Mouse (Mus musculus): ENCODE data around the gene Palm3. TPM values are rescaled to one million over a fixed set of nuclear protein-coding genes. Genes with fewer than 3 reads are reported as not detected.
"Not testable (repeated sequence)": the region's sequence is repeated elsewhere in the genome, so short reads cannot be mapped to it uniquely, and the experiment has no call there.

Palm3 gene
- total and polyA plus RNA-seq, 2 experiments from 2014 or later, result 2.7 to 4.3 TPM

- H3K4me2 ChIP-seq (ENCODE audit: low read depth); DNase-seq; H3K27ac ChIP-seq (ENCODE audit: low read depth, low read length); H3K27me3 ChIP-seq (ENCODE audit: insufficient read depth, low read length); H3K9ac ChIP-seq; ATAC-seq; H3K9me3 ChIP-seq (ENCODE audit: low read length); H3K4me3 ChIP-seq (ENCODE audit: low read depth, low read length); H3K4me1 ChIP-seq (ENCODE audit: insufficient read depth): not testable (repeated sequence)
- H3K36me3 ChIP-seq (ENCODE audit: insufficient read depth), result peaks cover 73% of the 10 kb centered on the region
- TF ChIP-seq CTCF (IDR thresholded peaks at IDR 0.05; ENCODE audit: low read depth), result peak; percentile 45
- WGBS, result 99% methylated on average over 2 of the region's 2 CpGs
Measured at GRCm38 (mm10) chr8:83983222-83983621, 38.0 kb upstream of the Palm3 start.

DNA sequence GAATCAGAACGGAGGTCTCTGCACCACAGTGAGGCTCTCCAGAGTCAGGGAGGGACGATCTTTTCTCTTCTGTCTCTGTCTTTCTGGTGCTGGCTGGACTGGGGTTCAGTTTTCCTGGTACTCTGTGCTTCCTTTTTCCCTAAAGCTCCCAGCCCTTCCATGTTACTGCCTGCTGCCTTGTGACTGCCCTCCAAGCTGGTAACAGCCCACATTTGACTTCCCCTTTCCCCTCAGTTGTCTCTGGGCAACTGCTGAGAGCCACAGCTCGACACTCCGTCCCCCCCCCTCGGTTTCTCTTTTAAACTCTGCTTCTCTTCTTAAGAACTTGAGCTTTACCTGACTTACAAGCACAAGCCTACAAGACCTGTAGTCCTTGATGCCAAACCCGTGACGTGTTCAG, 32.0 kb upstream of the Palm3 start:
- H3K4me2 ChIP-seq (ENCODE audit: low read depth), result no peak overlapping the region
- H3K9me3 ChIP-seq (ENCODE audit: low read length), result no peaks in the 10 kb centered on the region
- no peaks in the 10 kb centered on the region for H3K4me1 ChIP-seq (ENCODE audit: insufficient read depth)
- no peak overlapping the region for H3K4me3 ChIP-seq (ENCODE audit: low read depth, low read length)
- H3K27me3 ChIP-seq (ENCODE audit: insufficient read depth, low read length), result no peaks in the 10 kb centered on the region
- ATAC-seq (no peak), DNase-seq (no peak)
- 93% methylated on average over 7 of the region's 7 CpGs for WGBS
- no peak overlapping the region for H3K27ac ChIP-seq (ENCODE audit: low read depth, low read length)
- peaks cover 84% of the 10 kb centered on the region for H3K36me3 ChIP-seq (ENCODE audit: insufficient read depth)
- no peak for TF ChIP-seq CTCF (IDR thresholded peaks at IDR 0.05; ENCODE audit: low read depth)
- no peak overlapping the region for H3K9ac ChIP-seq

DNA sequence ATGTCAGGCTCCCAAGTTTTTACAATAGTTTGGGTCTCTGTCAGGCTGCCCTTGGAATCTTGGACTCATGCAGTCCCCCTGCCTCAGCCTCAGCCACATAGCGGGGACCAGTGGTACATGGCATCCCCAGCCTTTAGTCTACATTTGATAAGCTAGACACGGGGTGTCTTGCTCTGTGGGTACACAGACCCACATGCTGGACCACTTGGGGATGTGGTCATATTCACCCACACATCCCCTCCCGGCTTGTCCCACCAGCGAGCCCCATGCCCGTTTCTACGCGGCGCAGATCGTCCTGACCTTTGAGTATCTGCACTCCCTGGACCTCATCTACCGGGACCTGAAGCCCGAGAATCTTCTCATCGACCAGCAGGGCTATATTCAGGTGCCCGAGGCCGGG, 31.1 kb upstream of the Palm3 start:
- Histone ChIP-seq H3K27me3 (ENCODE audit: insufficient read depth, low read length) (no peaks in the 10 kb centered on the region), H3K36me3 (ENCODE audit: insufficient read depth) (peaks cover 82% of the 10 kb centered on the region), H3K4me1 (ENCODE audit: insufficient read depth) (no peaks in the 10 kb centered on the region), H3K4me2 (ENCODE audit: low read depth) (no peak overlapping the region), H3K9ac (no peak overlapping the region), H3K9me3 (ENCODE audit: low read length) (no peaks in the 10 kb centered on the region), H3K27ac (ENCODE audit: low read depth, low read length) (no peak overlapping the region), H3K4me3 (ENCODE audit: low read depth, low read length) (no peak overlapping the region)
- 94% methylated on average over 14 of the region's 14 CpGs for WGBS
- no peak for TF ChIP-seq CTCF (IDR thresholded peaks at IDR 0.05; ENCODE audit: low read depth)
- no peak for ATAC-seq
- no peak for DNase-seq

GRCm38 (mm10) chr8:83992488-83992887, 28.8 kb upstream of the Palm3 start:
- DNase-seq (no peak), ATAC-seq (no peak)
- H3K9me3 ChIP-seq (ENCODE audit: low read length), result no peaks in the 10 kb centered on the region
- H3K4me2 ChIP-seq (ENCODE audit: low read depth), result no peak overlapping the region
- H3K36me3 ChIP-seq (ENCODE audit: insufficient read depth), result peaks cover 59% of the 10 kb centered on the region
- no peak overlapping the region for H3K27ac ChIP-seq (ENCODE audit: low read depth, low read length)
- no peak overlapping the region for H3K9ac ChIP-seq
- WGBS, result 93% methylated on average over 2 of the region's 2 CpGs
- H3K27me3 ChIP-seq (ENCODE audit: insufficient read depth, low read length), result no peaks in the 10 kb centered on the region
- no peaks in the 10 kb centered on the region for H3K4me1 ChIP-seq (ENCODE audit: insufficient read depth)
- no peak overlapping the region for H3K4me3 ChIP-seq (ENCODE audit: low read depth, low read length)
- TF ChIP-seq CTCF (IDR thresholded peaks at IDR 0.05; ENCODE audit: low read depth), result no peak

DNA sequence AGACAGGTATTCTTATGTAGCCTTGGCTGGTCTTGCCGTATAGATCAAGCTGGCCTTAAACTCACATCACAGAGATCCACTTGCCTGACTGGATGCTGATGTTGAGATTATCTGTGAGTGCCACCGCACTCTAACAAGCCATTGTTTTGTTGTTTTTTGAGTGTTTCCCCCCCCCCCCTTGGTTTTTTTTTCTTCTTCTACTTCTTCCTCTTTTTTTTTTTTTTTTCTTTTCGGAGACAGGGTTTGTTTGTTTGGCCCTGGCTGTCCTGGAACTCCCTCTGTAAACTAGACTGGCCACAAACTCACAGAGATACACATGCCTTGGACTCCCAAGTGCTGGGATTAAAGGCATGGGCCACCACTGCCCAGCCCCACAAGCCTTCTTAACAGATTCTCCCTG, 27.2 kb upstream of the Palm3 start:
- H3K27ac ChIP-seq (ENCODE audit: low read depth, low read length), result no peak overlapping the region
- H3K4me1 ChIP-seq (ENCODE audit: insufficient read depth), result peaks cover 4% of the 10 kb centered on the region
- DNase-seq (no peak), ATAC-seq (no peak)
- no peak overlapping the region for H3K4me2 ChIP-seq (ENCODE audit: low read depth)
- TF ChIP-seq CTCF (IDR thresholded peaks at IDR 0.05; ENCODE audit: low read depth), result no peak
- H3K27me3 ChIP-seq (ENCODE audit: insufficient read depth, low read length), result no peaks in the 10 kb centered on the region
- 87% methylated on average over 3 of the region's 3 CpGs for WGBS
- no peak overlapping the region for H3K9ac ChIP-seq
- H3K9me3 ChIP-seq (ENCODE audit: low read length), result no peaks in the 10 kb centered on the region
- H3K36me3 ChIP-seq (ENCODE audit: insufficient read depth), result peaks cover 44% of the 10 kb centered on the region
- no peak overlapping the region for H3K4me3 ChIP-seq (ENCODE audit: low read depth, low read length)

DNA sequence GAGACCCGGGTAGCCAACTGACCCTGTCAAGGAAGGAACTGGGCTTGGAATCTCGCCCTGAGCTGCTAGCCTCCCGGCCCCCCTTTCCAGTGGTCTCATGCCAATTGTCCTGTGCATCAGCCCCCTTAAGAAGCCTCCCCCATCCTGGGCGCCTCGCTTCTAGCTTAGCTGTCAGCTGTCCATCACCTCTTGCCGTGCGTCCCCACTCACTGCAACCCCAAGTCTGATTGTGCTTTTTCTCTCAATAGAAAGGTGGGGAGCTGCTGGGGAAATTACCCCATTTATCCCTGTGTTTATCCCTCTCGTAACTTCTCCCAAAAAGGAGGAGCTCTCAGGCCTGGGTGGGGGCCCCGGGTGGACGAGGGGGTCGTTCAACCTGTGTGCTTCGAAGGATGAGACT, 25.3 kb upstream of the Palm3 start:
- Histone ChIP-seq H3K9ac (peak overlapping the region; percentile 83; the same call in 1 of the 2 replicates), H3K9me3 (ENCODE audit: low read length) (no peaks in the 10 kb centered on the region), H3K27me3 (ENCODE audit: insufficient read depth, low read length) (no peaks in the 10 kb centered on the region), H3K4me1 (ENCODE audit: insufficient read depth) (peaks cover 9% of the 10 kb centered on the region), H3K4me3 (ENCODE audit: low read depth, low read length) (peak overlapping the region; percentile 76; the same call in 1 of the 2 replicates), H3K4me2 (ENCODE audit: low read depth) (no peak overlapping the region), H3K27ac (ENCODE audit: low read depth, low read length) (no peak overlapping the region), H3K36me3 (ENCODE audit: insufficient read depth) (peaks cover 40% of the 10 kb centered on the region)
- no peak for TF ChIP-seq CTCF (IDR thresholded peaks at IDR 0.05; ENCODE audit: low read depth)
- no peak for DNase-seq
- ATAC-seq, result no peak
- 16% methylated on average over 12 of the region's 12 CpGs for WGBS

DNA sequence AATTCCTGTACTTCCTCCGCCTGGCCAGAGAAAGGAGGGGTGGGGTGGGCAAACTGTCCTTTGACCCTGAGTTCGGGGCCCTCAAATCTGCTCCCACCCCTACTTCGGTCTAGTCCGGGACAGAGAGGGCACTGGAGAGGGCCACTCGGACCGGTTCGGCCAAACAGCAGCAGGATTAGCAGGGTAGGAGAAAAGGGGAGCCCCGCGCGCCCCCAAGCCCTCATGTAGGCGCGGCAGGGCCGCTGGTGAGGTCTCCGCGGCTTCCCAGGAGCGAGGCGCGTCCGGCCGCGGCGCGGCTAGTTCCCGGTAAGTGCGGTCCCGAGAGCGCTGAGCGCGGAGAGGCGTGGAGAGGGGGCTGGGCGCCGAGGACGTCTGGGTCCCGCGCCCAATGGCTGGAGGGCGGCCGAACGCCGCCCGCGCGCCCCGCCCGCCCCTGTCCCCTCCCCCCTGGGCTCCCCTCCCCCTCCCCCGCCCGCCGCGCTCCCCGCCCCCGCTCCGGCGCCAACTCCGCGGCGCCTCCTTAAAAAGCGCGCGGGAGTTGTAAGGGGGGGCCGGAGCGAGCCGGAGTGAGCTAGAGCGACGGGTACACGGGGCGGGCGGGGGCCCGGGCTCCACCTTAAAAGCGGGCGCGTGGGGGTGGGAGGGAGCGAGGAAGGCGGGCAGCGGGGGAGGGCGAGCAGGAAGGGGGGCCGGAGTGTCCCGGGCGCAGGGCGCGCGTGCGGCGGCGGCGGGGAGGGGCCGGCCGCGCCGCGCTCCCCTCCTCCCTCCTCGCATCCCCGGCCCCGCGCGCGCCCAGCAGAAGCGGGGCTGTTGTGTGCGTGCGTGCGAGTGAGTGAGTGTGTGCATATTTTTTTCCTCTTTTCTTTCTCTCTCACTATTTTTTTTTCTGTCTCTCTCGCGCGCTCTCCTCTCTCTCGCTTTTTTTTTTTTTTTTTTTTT, 24.4 kb upstream of the Palm3 start:
- ATAC-seq (peak; percentile 75), DNase-seq (peak; percentile 85)
- no peaks in the 10 kb centered on the region for H3K27me3 ChIP-seq (ENCODE audit: insufficient read depth, low read length)
- 2% methylated on average over 41 of the region's 103 CpGs for WGBS
- no peaks in the 10 kb centered on the region for H3K9me3 ChIP-seq (ENCODE audit: low read length)
- peak overlapping the region; percentile 76 for H3K4me3 ChIP-seq (ENCODE audit: low read depth, low read length)
- H3K4me2 ChIP-seq (ENCODE audit: low read depth), result peak overlapping the region; percentile 91
- H3K27ac ChIP-seq (ENCODE audit: low read depth, low read length), result peak overlapping the region; percentile 92
- peaks cover 9% of the 10 kb centered on the region for H3K4me1 ChIP-seq (ENCODE audit: insufficient read depth)
- peak overlapping the region; percentile 83 for H3K9ac ChIP-seq
- peaks cover 35% of the 10 kb centered on the region for H3K36me3 ChIP-seq (ENCODE audit: insufficient read depth)
- no peak for TF ChIP-seq CTCF (IDR thresholded peaks at IDR 0.05; ENCODE audit: low read depth)
